Mouse (Mus musculus): ENCODE measurements around the gene Spocd1. TPM values are rescaled to one million over a fixed set of nuclear protein-coding genes. Genes with fewer than 3 reads are reported as not detected.

Gene Spocd1
- 0.07 and 0.17 TPM in 2 replicates for polyA plus RNA-seq (2014; fragmentation: Nextera tagmentation; extraction: Ambion mirVana)

DNA sequence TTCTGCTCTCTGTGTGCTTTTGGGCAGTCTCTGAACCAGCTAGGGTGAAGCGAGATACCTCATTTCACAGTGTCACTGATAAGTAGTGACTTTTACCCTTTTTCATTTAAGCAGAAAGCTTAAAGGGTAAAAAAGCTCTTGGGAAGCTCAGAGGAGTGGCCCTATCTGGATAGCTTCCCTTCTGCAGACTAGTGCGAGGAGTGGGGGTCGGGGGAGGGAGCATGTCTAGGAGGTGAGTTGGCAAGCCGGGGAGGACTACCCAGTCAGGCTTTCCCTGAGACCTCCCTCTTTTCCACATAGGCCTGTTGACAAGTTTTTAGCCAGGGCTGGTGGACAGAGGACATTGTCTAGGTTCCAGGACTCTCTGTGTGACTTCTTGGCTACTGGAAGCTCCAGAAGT, at the start of gene Spocd1:
Gene Spocd1 (plus strand): TSS at position 301 of the 400 bp plus-strand sequence.
- Histone ChIP-seq H3K27ac (ENCODE audit: low read depth, low read length) (no peak within 1 kb of the TSS), H3K9me3 (ENCODE audit: control insufficient read depth, low read length) (no peaks in the 10 kb centered on the region), H3K36me3 (ENCODE audit: control insufficient read depth, insufficient read depth, low read length) (no peaks in the 10 kb centered on the region), H3K4me1 (replicated peaks; ENCODE audit: control insufficient read depth, insufficient read depth, low read length) (peaks cover 4% of the 10 kb centered on the region; the same call in 1 of the 2 replicates), H3K27me3 (replicated peaks; ENCODE audit: control insufficient read depth, insufficient read depth, low read length) (no peaks in the 10 kb centered on the region), H3K4me3 (ENCODE audit: low read depth, low read length) (no peak within 1 kb of the TSS), H3K9ac (ENCODE audit: low read depth, low read length) (no peak within 1 kb of the TSS), H3K4me2 (peak within 1 kb of the TSS; percentile 48)
- 34% methylated on average over 4 of the region's 4 CpGs for WGBS
- ATAC-seq (replicated peaks; ENCODE audit: low FRiP score): no peak
- no peak for DNase-seq (ENCODE audit: low spot score)

DNA sequence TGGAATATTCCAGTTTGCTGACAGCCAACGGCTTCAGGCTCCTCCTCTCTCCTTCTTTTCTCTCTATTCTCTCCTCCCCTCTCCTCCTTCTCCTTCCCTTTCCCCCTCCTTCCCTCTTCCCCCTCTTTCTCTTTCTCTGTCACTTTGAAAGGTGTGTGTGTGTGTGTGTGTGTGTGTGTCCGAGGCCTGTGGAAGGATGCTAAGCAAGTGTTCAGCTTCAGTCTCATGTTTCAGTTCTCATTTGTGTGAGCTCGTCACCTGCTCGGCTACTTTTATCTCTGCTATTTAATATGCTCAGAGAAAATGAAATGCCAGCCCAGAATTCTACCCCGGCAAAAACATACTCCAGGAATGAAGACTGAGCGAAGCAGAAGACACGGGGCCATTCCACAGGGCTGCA, 48.4 kb upstream of the Spocd1 start:
- Histone ChIP-seq H3K27ac (ENCODE audit: low read depth, low read length) (no peak overlapping the region), H3K4me1 (replicated peaks; ENCODE audit: control insufficient read depth, insufficient read depth, low read length) (peaks cover 28% of the 10 kb centered on the region; the same call in 1 of the 2 replicates), H3K4me2 (no peak overlapping the region), H3K9me3 (ENCODE audit: control insufficient read depth, low read length) (no peaks in the 10 kb centered on the region), H3K27me3 (replicated peaks; ENCODE audit: control insufficient read depth, insufficient read depth, low read length) (no peaks in the 10 kb centered on the region), H3K36me3 (ENCODE audit: control insufficient read depth, insufficient read depth, low read length) (no peaks in the 10 kb centered on the region), H3K9ac (ENCODE audit: low read depth, low read length) (no peak overlapping the region), H3K4me3 (ENCODE audit: low read depth, low read length) (no peak overlapping the region)
- 79% methylated on average over 7 of the region's 7 CpGs for WGBS
- ATAC-seq (replicated peaks; ENCODE audit: low FRiP score) (no peak), DNase-seq (ENCODE audit: low spot score) (no peak)

DNA sequence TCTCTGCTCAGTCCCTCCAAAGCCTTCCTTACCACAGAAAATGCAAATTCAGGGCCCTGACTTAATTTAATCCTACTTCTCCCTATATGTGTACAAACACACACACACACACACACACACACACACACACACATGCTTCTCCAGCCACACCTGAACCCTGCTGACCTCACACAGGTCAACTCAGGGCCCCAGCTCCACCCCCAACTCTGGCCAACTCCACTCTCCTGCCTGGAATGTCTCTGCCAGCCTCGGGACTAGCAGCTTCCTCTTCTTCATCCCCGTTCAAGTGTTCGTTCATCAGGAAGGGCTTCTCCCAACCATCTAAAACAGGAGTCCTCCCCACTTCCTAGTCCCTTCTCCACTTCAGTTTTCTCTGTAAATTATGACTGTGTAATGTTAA, 47.4 kb upstream of the Spocd1 start:
- Histone ChIP-seq H3K9me3 (ENCODE audit: control insufficient read depth, low read length) (no peaks in the 10 kb centered on the region), H3K9ac (ENCODE audit: low read depth, low read length) (no peak overlapping the region), H3K27me3 (replicated peaks; ENCODE audit: control insufficient read depth, insufficient read depth, low read length) (no peaks in the 10 kb centered on the region), H3K4me2 (no peak overlapping the region), H3K4me1 (replicated peaks; ENCODE audit: control insufficient read depth, insufficient read depth, low read length) (peaks cover 28% of the 10 kb centered on the region; the same call in 1 of the 2 replicates), H3K36me3 (ENCODE audit: control insufficient read depth, insufficient read depth, low read length) (no peaks in the 10 kb centered on the region), H3K4me3 (ENCODE audit: low read depth, low read length) (no peak overlapping the region), H3K27ac (ENCODE audit: low read depth, low read length) (no peak overlapping the region)
- ATAC-seq (replicated peaks; ENCODE audit: low FRiP score) (no peak), DNase-seq (ENCODE audit: low spot score) (no peak)
- WGBS: 23% methylated on average over 3 of the region's 3 CpGs

DNA sequence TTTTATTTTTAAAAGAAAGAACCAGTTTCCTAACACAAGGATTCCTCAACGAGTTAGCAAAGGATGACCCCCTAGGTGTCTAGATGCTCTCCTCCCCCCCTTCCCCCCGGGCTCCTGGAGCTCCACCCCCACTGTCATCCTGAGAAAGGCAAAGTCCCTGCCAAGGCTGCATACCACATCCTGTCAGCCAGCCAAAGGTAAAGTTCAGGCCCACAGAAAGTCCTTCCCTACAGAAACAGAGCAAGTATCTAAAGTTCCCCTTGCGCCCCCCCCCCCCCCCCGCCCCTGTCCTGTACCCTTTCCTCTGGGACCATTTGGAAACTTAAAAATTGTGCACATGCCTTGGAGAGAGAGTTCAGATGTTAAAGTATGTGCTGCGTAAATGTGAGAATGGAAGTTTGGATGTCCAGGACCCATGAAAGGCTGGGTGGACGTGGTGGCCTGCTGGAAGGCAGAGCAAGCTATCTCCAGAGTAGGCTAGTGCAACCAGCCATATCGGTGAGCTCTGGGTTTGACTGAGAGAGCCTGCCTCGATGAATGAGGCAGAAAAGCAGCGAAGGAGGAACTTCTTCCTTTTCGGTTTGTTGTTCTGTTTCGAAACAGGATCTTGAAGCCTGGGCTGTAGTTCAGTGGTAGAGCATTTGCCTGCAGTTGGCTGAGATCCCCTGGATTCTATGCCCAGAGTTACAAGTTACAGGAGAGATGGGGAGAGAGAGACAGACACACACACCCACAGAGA, 46.3 kb upstream of the Spocd1 start:
- 23% methylated on average over 11 of the region's 11 CpGs for WGBS
- no peaks in the 10 kb centered on the region for H3K36me3 ChIP-seq (ENCODE audit: control insufficient read depth, insufficient read depth, low read length)
- no peak for DNase-seq (ENCODE audit: low spot score)
- H3K27me3 ChIP-seq (replicated peaks; ENCODE audit: control insufficient read depth, insufficient read depth, low read length): no peaks in the 10 kb centered on the region
- peak overlapping the region; percentile 25 for H3K4me3 ChIP-seq (ENCODE audit: low read depth, low read length)
- H3K27ac ChIP-seq (ENCODE audit: low read depth, low read length): peak overlapping the region; percentile 44; the same call in 1 of the 2 replicates
- H3K9me3 ChIP-seq (ENCODE audit: control insufficient read depth, low read length): no peaks in the 10 kb centered on the region
- H3K4me2 ChIP-seq: peak overlapping the region; percentile 58
- H3K9ac ChIP-seq (ENCODE audit: low read depth, low read length): peak overlapping the region; percentile 47; the same call in 1 of the 2 replicates
- ATAC-seq (replicated peaks; ENCODE audit: low FRiP score): peak; percentile 61
- H3K4me1 ChIP-seq (replicated peaks; ENCODE audit: control insufficient read depth, insufficient read depth, low read length): peaks cover 24% of the 10 kb centered on the region; the same call in 1 of the 2 replicates

DNA sequence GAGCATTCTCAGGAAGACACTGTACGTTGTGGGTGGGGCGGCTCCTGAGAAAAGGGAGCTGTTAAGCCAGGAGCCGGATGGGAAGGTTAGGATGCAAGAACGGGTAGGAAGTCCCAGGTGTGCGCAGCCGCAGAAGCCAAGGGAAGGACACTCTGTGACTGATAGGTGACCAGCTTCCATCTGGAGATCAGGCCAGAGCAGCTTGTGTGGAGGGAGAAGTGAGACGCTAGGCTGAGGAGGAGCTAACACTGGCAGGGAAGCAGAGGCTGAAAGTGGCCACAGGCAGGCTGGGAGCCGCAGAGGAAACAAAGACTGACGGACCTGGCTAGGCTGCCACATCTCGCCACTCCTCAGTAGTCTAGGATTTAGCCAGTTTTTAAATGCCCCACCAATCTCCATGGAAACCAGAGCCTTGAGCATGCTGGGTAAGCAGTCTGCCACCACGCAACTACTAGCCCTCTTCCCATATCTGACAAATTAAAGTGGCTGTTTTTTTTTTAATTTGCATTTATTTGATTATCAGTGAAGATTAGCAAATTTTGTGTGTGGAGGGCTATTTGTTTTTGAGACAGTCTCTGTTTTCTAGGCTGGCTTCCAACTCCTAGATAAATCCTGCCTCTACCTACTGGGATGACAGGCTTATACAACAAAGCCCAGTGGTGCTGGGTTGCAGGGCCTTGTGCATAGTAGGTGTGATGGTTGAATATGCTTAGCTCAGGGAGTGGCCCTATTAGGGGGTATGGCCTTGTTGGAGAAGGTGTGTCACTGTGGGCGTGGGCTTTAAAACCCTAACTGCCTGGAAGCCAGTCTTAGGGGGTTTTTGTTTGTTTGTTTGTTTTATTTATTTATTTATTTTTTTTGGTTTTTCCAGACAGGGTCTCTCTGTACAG, 44.8 kb upstream of the Spocd1 start:
- Histone ChIP-seq H3K27me3 (replicated peaks; ENCODE audit: control insufficient read depth, insufficient read depth, low read length) (no peaks in the 10 kb centered on the region), H3K4me1 (replicated peaks; ENCODE audit: control insufficient read depth, insufficient read depth, low read length) (peaks cover 21% of the 10 kb centered on the region; the same call in 1 of the 2 replicates), H3K9ac (ENCODE audit: low read depth, low read length) (no peak overlapping the region), H3K36me3 (ENCODE audit: control insufficient read depth, insufficient read depth, low read length) (no peaks in the 10 kb centered on the region), H3K9me3 (ENCODE audit: control insufficient read depth, low read length) (no peaks in the 10 kb centered on the region), H3K27ac (ENCODE audit: low read depth, low read length) (no peak overlapping the region), H3K4me2 (no peak overlapping the region), H3K4me3 (ENCODE audit: low read depth, low read length) (no peak overlapping the region)
- ATAC-seq (replicated peaks; ENCODE audit: low FRiP score) (no peak), DNase-seq (ENCODE audit: low spot score) (no peak)
- 66% methylated on average over 12 of the region's 12 CpGs for WGBS

DNA sequence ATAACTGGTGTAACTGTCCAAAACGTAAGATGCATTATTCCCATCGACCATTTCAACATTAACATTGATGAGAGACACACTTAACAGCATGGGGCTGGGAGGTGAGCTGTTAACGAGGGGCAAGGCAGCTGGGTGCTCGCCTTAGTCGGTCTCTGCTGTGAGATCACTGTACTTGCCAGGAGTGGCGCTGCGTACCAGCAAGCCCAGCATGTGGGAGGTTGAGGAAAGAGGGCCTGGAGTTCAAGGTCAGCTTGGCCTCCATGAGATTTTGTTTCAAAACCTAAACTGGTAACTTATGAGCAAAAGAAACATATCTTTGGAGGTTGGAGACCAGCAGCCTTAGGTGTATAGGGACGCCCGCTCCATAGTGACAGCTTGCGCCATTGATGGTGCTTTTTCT, 39.4 kb upstream of the Spocd1 start:
- no peaks in the 10 kb centered on the region for H3K9me3 ChIP-seq (ENCODE audit: control insufficient read depth, low read length)
- H3K27me3 ChIP-seq (replicated peaks; ENCODE audit: control insufficient read depth, insufficient read depth, low read length): no peaks in the 10 kb centered on the region
- no peak overlapping the region for H3K4me2 ChIP-seq
- no peak for DNase-seq (ENCODE audit: low spot score)
- ATAC-seq (replicated peaks; ENCODE audit: low FRiP score): no peak
- WGBS: 79% methylated on average over 10 of the region's 10 CpGs
- no peaks in the 10 kb centered on the region for H3K4me1 ChIP-seq (replicated peaks; ENCODE audit: control insufficient read depth, insufficient read depth, low read length)
- H3K9ac ChIP-seq (ENCODE audit: low read depth, low read length): no peak overlapping the region
- H3K36me3 ChIP-seq (ENCODE audit: control insufficient read depth, insufficient read depth, low read length): no peaks in the 10 kb centered on the region
- H3K27ac ChIP-seq (ENCODE audit: low read depth, low read length): no peak overlapping the region
- no peak overlapping the region for H3K4me3 ChIP-seq (ENCODE audit: low read depth, low read length)

DNA sequence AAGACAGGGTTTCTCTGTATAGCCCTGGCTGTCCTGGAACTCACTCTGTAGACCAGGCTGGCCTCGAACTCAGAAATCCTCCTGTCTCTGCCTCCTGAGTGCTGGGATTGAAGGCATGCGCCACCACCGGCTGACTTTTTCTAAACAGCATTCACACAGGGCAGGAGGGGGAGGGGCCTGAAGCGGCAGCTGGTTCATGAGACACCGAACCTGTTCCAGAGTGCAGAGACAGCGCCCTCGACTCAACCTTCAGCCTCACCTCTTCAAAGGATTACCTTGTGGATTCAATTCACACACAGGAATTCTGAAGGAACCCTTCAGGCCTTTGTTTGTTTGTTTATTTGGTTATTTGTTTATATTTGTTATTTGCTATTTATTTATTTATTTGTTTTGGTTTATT, 39.0 kb upstream of the Spocd1 start:
- Histone ChIP-seq H3K9ac (ENCODE audit: low read depth, low read length) (no peak overlapping the region), H3K27ac (ENCODE audit: low read depth, low read length) (no peak overlapping the region), H3K4me1 (replicated peaks; ENCODE audit: control insufficient read depth, insufficient read depth, low read length) (no peaks in the 10 kb centered on the region), H3K4me2 (no peak overlapping the region), H3K4me3 (ENCODE audit: low read depth, low read length) (no peak overlapping the region), H3K27me3 (replicated peaks; ENCODE audit: control insufficient read depth, insufficient read depth, low read length) (no peaks in the 10 kb centered on the region), H3K9me3 (ENCODE audit: control insufficient read depth, low read length) (no peaks in the 10 kb centered on the region), H3K36me3 (ENCODE audit: control insufficient read depth, insufficient read depth, low read length) (no peaks in the 10 kb centered on the region)
- DNase-seq (ENCODE audit: low spot score) (no peak), ATAC-seq (replicated peaks; ENCODE audit: low FRiP score) (no peak)
- 74% methylated on average over 7 of the region's 7 CpGs for WGBS

DNA sequence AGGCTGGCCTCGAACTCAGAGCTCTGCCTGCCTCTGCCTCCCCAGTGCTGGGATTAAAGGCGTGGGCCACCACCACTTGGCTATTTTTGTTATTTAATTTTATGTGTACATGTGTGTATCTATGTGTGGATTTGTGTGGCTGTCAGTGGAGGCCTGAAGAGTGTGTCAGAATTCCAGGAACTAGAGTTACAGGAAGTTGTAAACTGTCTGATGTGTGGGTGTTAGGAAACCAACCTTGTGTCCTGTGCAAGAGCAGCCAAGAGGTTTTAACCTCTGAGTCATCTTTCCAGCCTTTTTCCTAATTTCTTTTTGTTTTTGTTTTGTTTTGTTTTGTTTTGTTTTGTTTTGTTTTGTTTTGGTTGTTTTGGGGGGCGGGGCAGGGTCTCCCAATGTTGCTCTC, 34.2 kb upstream of the Spocd1 start:
- ATAC-seq (replicated peaks; ENCODE audit: low FRiP score) (no peak), DNase-seq (ENCODE audit: low spot score) (no peak)
- H3K9ac ChIP-seq (ENCODE audit: low read depth, low read length): no peak overlapping the region
- no peaks in the 10 kb centered on the region for H3K36me3 ChIP-seq (ENCODE audit: control insufficient read depth, insufficient read depth, low read length)
- no peak overlapping the region for H3K4me2 ChIP-seq
- H3K9me3 ChIP-seq (ENCODE audit: control insufficient read depth, low read length): no peaks in the 10 kb centered on the region
- H3K4me3 ChIP-seq (ENCODE audit: low read depth, low read length): no peak overlapping the region
- H3K27ac ChIP-seq (ENCODE audit: low read depth, low read length): no peak overlapping the region
- H3K27me3 ChIP-seq (replicated peaks; ENCODE audit: control insufficient read depth, insufficient read depth, low read length): no peaks in the 10 kb centered on the region
- 86% methylated on average over 3 of the region's 3 CpGs for WGBS
- no peaks in the 10 kb centered on the region for H3K4me1 ChIP-seq (replicated peaks; ENCODE audit: control insufficient read depth, insufficient read depth, low read length)

Data from liver, embryonic 11.5 days (tissue).